Mouse (Mus musculus): ENCODE measurements around the gene Krt39.

DNA sequence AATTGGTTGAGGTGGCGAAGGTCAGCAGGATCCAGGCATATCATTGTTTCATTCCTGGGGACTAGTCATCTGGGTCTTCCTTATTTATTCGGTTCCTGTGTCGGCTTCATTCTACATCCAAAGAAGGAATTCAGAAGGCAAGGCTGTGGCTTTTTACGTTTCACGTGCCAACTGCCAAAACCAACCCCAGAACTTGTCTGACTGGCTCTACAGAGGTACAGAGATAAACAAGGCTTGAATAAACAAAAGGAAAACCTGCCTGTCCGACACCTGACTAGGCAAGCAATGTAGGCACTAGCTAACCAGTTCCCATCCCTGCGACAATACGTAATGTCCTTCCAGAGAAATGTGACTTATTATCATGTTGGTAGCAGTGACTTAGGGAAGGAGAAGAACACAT lies 7.0 kb downstream of the Krt39 start:
- TF ChIP-seq CTCF (IDR thresholded peaks at IDR 0.05; ENCODE audit: low read depth) = no peak
- no peak for TF ChIP-seq EP300 (IDR thresholded peaks at IDR 0.05; ENCODE audit: low read depth)

Measured in heart, postnatal 0 days (tissue).